Mouse (Mus musculus): Measurements from ENCODE around the gene Chchd4.
A peak's percentile ranks its signal among the peaks of the same experiment; 100 is the strongest.

Gene Chchd4

GRCm38 (mm10) chr6:91472868-91473804, at the start of gene Chchd4, which contains the start of gene Tmem43:
Chchd4 (minus strand) TSS chr6:91473546.
Tmem43 (plus strand) TSS chr6:91473703.
- peak; percentile 97 to 98 for DNase-seq (ENCODE audit: low spot score in 2 of 2)

DNA sequence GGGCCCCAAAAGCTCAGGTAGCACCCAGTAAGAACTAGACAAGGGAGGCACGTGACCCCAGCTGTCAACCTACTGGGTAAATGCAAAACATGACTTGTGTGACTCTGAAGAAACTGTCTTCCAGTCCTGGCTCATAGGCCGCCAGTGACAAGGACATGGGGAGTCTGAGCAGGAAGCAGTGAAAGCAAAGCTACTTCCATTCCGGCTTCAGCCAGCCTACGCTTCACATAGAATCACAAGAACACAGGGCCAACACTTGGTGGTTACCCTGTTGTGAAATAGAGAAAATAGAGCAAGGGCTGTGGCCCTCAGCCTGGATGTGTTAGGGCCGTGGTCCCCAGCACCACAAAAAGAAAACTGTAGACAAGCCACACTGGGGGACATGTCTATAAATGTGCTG, 49.5 kb upstream of the Chchd4 start:
- DNase-seq (ENCODE audit: low spot score in 2 of 2): no peak

DNA sequence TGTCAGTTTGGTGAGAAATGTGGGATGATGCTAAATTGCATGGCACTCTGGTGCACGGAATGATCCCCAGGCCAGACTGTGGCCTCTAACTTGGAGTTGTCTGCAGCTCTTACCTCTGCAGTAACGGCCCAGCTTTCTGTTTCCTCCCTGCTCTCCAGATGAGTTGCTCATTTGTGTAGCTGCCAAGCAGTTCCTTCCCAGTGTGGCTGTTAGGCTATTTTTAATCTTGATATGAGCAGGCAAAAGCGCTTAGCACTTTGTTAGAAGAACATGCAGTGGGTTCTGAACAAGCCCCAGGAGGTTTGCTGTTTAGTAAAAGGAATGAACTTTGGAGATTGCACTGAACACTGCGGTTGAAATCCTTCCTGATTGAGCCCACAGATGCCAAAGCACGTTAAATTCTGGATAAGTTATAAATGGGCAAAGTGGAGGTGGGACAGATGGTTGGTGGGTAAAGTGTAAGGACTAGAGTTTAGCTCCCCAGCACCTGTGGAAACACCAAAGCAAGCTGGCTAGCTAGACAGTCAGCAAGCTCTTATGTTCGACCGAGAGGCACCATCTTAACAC, 45.2 kb upstream of the Chchd4 start:
- no peak for DNase-seq (ENCODE audit: low spot score in 2 of 2)

DNA sequence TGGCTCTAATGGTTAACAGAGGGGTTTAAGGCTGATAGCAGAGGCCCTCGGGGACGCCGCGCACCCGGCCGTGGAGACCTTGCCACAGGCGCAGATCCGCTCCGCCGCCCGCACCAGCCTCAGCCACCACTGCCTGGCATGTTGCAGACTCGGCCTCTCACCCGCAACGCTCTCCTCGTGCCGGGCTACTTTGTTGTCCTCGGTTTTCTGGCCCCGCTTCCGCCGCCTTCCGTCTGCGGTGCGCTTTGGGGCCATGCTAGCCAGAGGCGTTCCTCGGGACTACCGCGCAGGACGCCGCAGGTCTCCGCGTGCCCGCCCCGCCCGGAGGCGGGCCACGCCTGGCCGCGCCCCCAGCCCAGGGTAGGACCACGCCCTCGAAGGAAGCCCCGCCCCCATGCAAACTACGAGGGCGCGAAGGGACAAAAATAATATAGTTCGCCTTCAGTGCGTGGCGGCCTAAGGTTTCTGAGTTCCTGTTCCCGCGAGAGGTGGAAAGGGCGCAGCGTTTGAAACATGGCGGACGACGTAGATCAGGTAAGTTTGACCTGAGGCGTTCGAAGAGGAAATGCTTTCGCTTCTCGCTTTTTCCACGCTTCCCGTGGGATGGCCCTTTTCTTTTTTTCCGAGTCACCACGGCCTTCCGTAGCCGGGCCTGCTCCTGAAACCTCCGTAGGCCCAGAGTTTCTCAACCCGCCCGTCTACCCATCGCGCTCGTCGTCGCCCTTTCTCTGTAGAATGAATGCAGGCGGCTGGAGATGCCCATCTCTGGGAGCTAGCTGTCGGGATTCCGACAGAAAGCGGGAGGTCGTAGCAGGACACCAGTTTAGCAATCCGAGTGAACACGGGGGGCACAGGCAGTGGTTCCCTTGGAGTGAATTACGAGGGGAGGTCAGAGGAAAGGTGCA, 42.5 kb upstream of the Chchd4 start, which contains the start of the genes Xpc and Lsm3:
TSS of gene Xpc (minus strand) at position 344 of the 905 bp plus-strand sequence.
TSS of gene Lsm3 (plus strand) at position 384 of the 905 bp plus-strand sequence.
- DNase-seq (ENCODE audit: low spot score in 2 of 2): peak; percentile 98 to 99

DNA sequence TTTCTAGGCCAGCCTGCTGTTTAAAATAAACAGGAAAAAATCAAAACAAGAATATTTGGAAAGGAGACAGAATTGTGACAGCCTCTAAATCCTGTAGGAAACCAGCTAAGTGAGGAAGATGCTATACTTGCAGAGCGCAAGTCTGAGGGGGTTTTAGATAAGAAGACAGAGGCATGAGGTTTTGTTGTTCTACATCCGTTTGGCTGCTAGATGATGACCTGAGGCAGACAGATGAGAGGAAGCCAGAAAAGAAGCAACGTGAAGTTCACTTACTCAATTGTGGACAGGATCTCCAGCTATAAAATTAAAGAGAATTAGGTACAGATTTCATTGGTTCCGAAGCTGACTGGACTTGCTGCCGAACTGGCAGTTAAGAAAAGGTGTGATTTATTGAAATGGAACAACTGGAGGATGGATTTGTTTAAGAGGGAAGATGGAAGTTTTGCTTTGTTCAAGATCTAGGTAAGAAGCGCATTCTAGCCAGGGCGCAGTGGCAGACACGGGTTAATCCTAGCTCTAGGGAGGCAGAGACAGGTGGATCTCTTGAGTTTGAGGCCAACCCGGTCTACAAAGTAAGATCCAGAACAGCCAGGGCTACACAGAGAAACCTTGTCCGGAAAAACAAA, 41.5 kb upstream of the Chchd4 start:
- no peak for DNase-seq (ENCODE audit: low spot score in 2 of 2)

- DNase-seq (ENCODE audit: low spot score in 2 of 2): no peak
Observed at GRCm38 (mm10) chr6:91514135-91514534, 40.8 kb upstream of the Chchd4 start.

GRCm38 (mm10) chr6:91510211-91510610, 36.9 kb upstream of the Chchd4 start:
- no peak for DNase-seq (ENCODE audit: low spot score in 2 of 2)

GRCm38 (mm10) chr6:91509326-91509725, 36.0 kb upstream of the Chchd4 start:
- DNase-seq (ENCODE audit: low spot score in 2 of 2): peak; percentile 76 to 93

GRCm38 (mm10) chr6:91508041-91508440, 34.7 kb upstream of the Chchd4 start:
- no peak for DNase-seq (ENCODE audit: low spot score in 2 of 2)

- DNase-seq (ENCODE audit: low spot score in 2 of 2): peak in 1 of 2 experiments; percentile 25
Observed at GRCm38 (mm10) chr6:91506036-91506435, 32.7 kb upstream of the Chchd4 start.

DNA sequence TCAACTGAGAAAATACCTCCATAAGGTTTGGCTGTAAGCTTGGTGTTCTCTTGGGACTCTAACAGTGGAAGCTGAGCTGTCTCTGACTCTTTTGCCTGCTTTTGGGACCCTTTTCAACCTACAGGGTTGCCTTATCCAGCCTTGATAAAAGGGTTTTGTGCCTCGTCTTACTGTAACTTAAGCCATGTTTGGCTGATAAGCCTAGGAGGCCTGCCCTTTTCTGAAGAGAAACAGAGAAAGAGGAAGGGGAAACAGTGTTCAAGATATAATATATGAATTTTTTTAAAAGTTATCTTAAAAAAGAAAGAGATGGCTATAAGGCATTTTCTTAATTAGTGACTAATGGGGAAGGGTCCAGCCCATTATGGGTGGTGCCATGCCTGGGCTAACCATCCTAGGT, 30.0 kb upstream of the Chchd4 start:
- DNase-seq (ENCODE audit: low spot score in 2 of 2): no peak

DNA sequence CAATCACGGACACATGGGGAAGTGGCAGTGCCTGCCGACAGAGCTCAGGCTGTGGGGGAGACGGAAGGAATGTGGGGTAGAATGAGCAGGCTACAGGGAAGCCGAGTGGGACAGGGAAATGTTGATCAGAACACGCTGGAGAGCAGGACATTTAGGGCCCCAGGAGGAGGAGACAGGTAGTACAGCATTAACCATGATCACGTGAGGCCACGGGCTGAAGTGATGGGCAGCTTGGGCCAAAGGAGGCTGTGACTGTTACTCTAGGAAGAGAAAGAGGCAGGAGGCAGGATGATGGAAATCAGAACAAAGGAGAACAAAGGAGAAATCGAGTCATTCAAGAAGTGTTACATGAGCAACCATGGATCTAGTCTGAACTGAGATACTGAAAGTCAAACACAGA, 21.2 kb upstream of the Chchd4 start:
- DNase-seq (ENCODE audit: low spot score in 2 of 2): no peak

GRCm38 (mm10) chr6:91493053-91493452, 19.7 kb upstream of the Chchd4 start:
- DNase-seq (ENCODE audit: low spot score in 2 of 2): no peak

- no peak for DNase-seq (ENCODE audit: low spot score in 2 of 2)
Observed at GRCm38 (mm10) chr6:91491004-91491403, 17.7 kb upstream of the Chchd4 start.

DNA sequence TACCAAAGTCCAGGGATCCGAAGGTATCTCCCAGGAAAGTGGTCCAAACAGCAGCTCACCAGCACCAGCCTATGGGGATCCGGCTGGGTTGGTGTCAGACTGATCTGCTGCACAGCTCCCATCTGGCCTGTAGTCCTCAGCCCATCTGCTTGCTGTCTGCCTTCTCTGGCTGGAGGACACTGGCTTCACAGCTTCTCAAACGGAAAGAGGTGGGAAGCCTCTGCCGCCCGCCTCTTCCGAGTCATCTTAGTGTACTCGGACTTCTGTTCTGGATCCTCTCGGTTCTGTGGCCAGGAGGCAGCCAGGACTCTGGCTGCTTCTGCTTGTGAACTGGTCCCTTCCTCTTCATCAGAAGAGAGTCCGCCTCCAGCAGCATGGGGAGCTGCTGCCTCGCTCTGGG, 16.5 kb upstream of the Chchd4 start:
- DNase-seq (ENCODE audit: low spot score in 2 of 2): no peak

DNA sequence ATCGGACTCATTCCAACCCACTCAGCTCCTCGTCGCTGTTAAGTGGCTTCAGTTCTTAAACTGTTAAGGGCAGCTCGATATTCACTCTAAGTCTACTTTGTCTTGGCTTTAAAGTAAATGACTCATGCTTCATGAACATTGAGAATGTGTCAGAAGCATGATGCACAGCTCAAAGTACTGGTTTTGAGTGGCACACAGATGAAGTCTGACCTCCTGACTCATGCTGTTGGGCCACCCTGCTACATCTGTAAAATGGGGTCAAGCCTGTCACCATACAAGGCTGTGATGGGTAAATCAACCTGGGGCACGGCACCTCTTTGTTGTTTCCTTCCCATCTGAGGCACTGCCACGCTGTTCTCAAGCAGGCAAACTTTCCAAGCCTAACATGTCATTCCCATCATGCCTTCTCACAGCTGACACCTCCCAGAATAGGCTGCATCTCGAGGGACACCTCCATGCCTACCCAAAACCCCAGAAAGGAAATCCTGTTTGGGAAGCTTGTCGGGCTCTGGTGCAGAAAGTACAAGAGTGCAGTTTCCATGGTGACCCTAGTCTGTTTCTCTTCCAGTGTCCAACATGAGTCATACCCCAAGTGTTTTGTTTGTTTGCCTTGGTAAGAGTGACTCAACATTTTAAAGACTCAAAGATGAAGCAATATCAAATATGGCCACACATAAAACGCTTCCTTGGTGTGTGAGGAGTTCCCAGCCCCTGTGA, 15.3 kb upstream of the Chchd4 start:
- DNase-seq (ENCODE audit: low spot score in 2 of 2): no peak

- DNase-seq (ENCODE audit: low spot score in 2 of 2): no peak
Observed at GRCm38 (mm10) chr6:91486736-91487453, 13.5 kb upstream of the Chchd4 start.

- no peak for DNase-seq (ENCODE audit: low spot score in 2 of 2)
Observed at GRCm38 (mm10) chr6:91483371-91483770, 10.0 kb upstream of the Chchd4 start.

- no peak for DNase-seq (ENCODE audit: low spot score in 2 of 2)
Observed at GRCm38 (mm10) chr6:91476541-91476940, 3.2 kb upstream of the Chchd4 start.

All from spleen, postnatal 4 days (tissue).